Mouse (Mus musculus): Measurements from ENCODE around the gene Mmp14.

- TF ChIP-seq POLR2A (IDR thresholded peaks at IDR 0.05; ENCODE audit: borderline replicate concordance, extremely low read depth, insufficient read depth, insufficient read length, poor library complexity, severe bottlenecking) (no peak), CTCF (IDR thresholded peaks at IDR 0.05; ENCODE audit: borderline replicate concordance, extremely low read depth, insufficient read depth, insufficient read length) (no peak)
These were observed 14.1 kb downstream of the Mmp14 start for GRCm38 (mm10) chr14:54445476-54445875.

All from brain, embryonic 14.5 days (tissue).